7 mouse cellular contexts compared by ENCODE assay signal in genomic region chr9:21427773-21428172, GRCm38 (mm10). TPM values are rescaled to one million over a fixed set of nuclear protein-coding genes. Genes with fewer than 3 reads are reported as not detected.
A peak's percentile ranks its signal among the peaks of the same experiment; 100 is the strongest.
DNase-seq lines count a peak whose midpoint lies in the region; ATAC-seq and TF ChIP-seq lines count a peak whose summit lies in the region.

No protein-coding gene starts in this region.

- intact Hi-C loops in heart, postnatal 10 days (cut with DNase I) = no loop called here

- H3K4me2 ChIP-seq in intestine, postnatal 0 days (replicated peaks; ENCODE audit: low read depth) = no peak overlapping the region
- H3K4me2 ChIP-seq in intestine, embryonic 15.5 days (replicated peaks) = no peak overlapping the region

- H3K4me1 ChIP-seq in intestine, postnatal 0 days (replicated peaks; ENCODE audit: control insufficient read depth, insufficient read depth, low read length) = peaks cover 8% of the 10 kb centered on the region; the same call in 1 of the 2 replicates
- peaks cover 10% of the 10 kb centered on the region for H3K4me1 ChIP-seq in intestine, embryonic 15.5 days (replicated peaks)

- peak; percentile 75 for DNase-seq in adrenal gland, postnatal 14 days
- DNase-seq in cerebellum, adult 9-10 months = peak; percentile 71
- peak; percentile 56 to 60 for DNase-seq in heart, postnatal 10 days
- no peak for DNase-seq in layer of hippocampus, adult 9-11 months
- no peak for DNase-seq in spleen, adult 18-20 months

- no peak overlapping the region for H3K9ac ChIP-seq in intestine, postnatal 0 days (ENCODE audit: low read depth, low read length)
- no peak overlapping the region for H3K9ac ChIP-seq in intestine, embryonic 15.5 days

- no peak for ATAC-seq in intestine, postnatal 0 days
- no peak for ATAC-seq in intestine, embryonic 15.5 days

- H3K27me3 ChIP-seq in intestine, postnatal 0 days (replicated peaks; ENCODE audit: control insufficient read depth, insufficient read depth, low read length) = no peaks in the 10 kb centered on the region
- no peaks in the 10 kb centered on the region for H3K27me3 ChIP-seq in intestine, embryonic 15.5 days (replicated peaks)

- no peaks in the 10 kb centered on the region for H3K9me3 ChIP-seq in intestine, postnatal 0 days (ENCODE audit: control insufficient read depth)
- H3K9me3 ChIP-seq in intestine, embryonic 15.5 days = no peaks in the 10 kb centered on the region

- no peak overlapping the region for H3K4me3 ChIP-seq in intestine, postnatal 0 days (ENCODE audit: low read depth, low read length)
- H3K4me3 ChIP-seq in intestine, embryonic 15.5 days (replicated peaks) = no peak overlapping the region

- H3K27ac ChIP-seq in intestine, postnatal 0 days (ENCODE audit: low read depth, low read length) = peak overlapping the region; percentile 57
- no peak overlapping the region for H3K27ac ChIP-seq in intestine, embryonic 15.5 days

- WGBS in intestine, postnatal 0 days = 58% methylated on average over 2 of the region's 2 CpGs
- WGBS in intestine, embryonic 15.5 days = 88% methylated on average over 2 of the region's 2 CpGs

- TF ChIP-seq CTCF in intestine, postnatal 0 days (IDR thresholded peaks at IDR 0.05; ENCODE audit: low read depth) = no peak

- peaks cover 4% of the 10 kb centered on the region; the same call in 1 of the 2 replicates for H3K36me3 ChIP-seq in intestine, postnatal 0 days (ENCODE audit: control insufficient read depth, insufficient read depth)
- H3K36me3 ChIP-seq in intestine, embryonic 15.5 days = no peaks in the 10 kb centered on the region

RNA-seq across cellular contexts. Expression of gene Dnm2, which starts 3.1 kb away (rescaled TPM):
- 69.6 and 74.7 TPM in 2 replicates for polyA plus RNA-seq in intestine, postnatal 0 days (2015; fragmentation: Nextera tagmentation; extraction: Ambion mirVana)
- polyA plus RNA-seq in intestine, embryonic 15.5 days (2015; fragmentation: Nextera tagmentation; extraction: Ambion mirVana) = 70.6 and 75.7 TPM in 2 replicates
- 93.2 and 101 TPM in 2 replicates for total RNA-seq in adrenal gland, postnatal 14 days (2021)
- 10 to 100 TPM; 90.0 to 90.6 TPM for total RNA-seq in heart, postnatal 10 days (2021)

RNA-seq across cellular contexts. Expression of gene Qtrt1, which starts 16.1 kb away (rescaled TPM):
- 16.9 and 17.9 TPM in 2 replicates for polyA plus RNA-seq in intestine, postnatal 0 days (2015; fragmentation: Nextera tagmentation; extraction: Ambion mirVana)
- 57.0 and 60.5 TPM in 2 replicates for polyA plus RNA-seq in intestine, embryonic 15.5 days (2015; fragmentation: Nextera tagmentation; extraction: Ambion mirVana)
- 13.9 and 20.8 TPM in 2 replicates for total RNA-seq in adrenal gland, postnatal 14 days (2021)
- total RNA-seq in heart, postnatal 10 days (2021) = 10 to 100 TPM; 10.6 to 11.5 TPM

Comparison
In these comparisons a context has a peak if more than half of its experiments do, and no peak if none do; other contexts are left out.
1. DNase-seq: peak in adrenal gland, postnatal 14 days (single experiment), cerebellum, adult 9-10 months (single experiment) and heart, postnatal 10 days (2 of 2); none in layer of hippocampus, adult 9-11 months (single experiment) and spleen, adult 18-20 months (0 of 2).